Mouse (Mus musculus) thymus, adult 2 months (tissue): Measurements from ENCODE around the gene Zdhhc14. TPM values are rescaled to one million over a fixed set of nuclear protein-coding genes. Genes with fewer than 3 reads are reported as not detected.

Experiments used
- DNase-seq: peaks from one replicate; pipeline ENCODE4 v3.0.0; 2021
- H3K27ac ChIP-seq: fragments of 200-500 bp; 2 replicates; pipeline ENCODE4 v1.5.1; 2012; ENCODE audit warnings: low read length, control low read depth; ENCODE audit not compliant: control insufficient read depth, insufficient read depth
- H3K27me3 ChIP-seq: fragments of 200-500 bp; 2 replicates; pipeline ENCODE4 v1.6.1; 2012; ENCODE audit warnings: mild to moderate bottlenecking, low read length, moderate library complexity, mixed read lengths; ENCODE audit not compliant: control insufficient read depth, insufficient read depth
- H3K36me3 ChIP-seq: fragments of 200-500 bp; 2 replicates; pipeline ENCODE4 v1.6.1; 2012; ENCODE audit warnings: mild to moderate bottlenecking, low read length, moderate library complexity; ENCODE audit not compliant: control insufficient read depth, insufficient read depth
- H3K4me1 ChIP-seq: fragments of 200-500 bp; replicated peaks from 2 replicates; pipeline ENCODE4 v1.6.1; 2012; ENCODE audit warnings: low read length; ENCODE audit not compliant: control insufficient read depth, insufficient read depth
- H3K4me3 ChIP-seq: fragments of 200-500 bp; 2 replicates; pipeline ENCODE4 v1.5.1; 2012; ENCODE audit warnings: mild to moderate bottlenecking, low read length, control low read depth, moderate library complexity; ENCODE audit not compliant: control insufficient read depth, insufficient read depth
- CTCF ChIP-seq: fragments of 200-500 bp; IDR thresholded peaks from 2 replicates; pipeline ENCODE4 v1.5.1; 2012; ENCODE audit warnings: mild to moderate bottlenecking, control low read depth, low read length, moderate library complexity, borderline replicate concordance; ENCODE audit not compliant: control insufficient read depth, poor library complexity, insufficient read depth; ENCODE audit errors: extremely low read depth
- POLR2A ChIP-seq: fragments of 200-500 bp; IDR thresholded peaks from 2 replicates; pipeline ENCODE4 v1.6.1; 2012; ENCODE audit warnings: mild to moderate bottlenecking, low read length, control low read depth, moderate library complexity; ENCODE audit not compliant: control insufficient read depth, poor library complexity, insufficient read depth; ENCODE audit errors: extremely low read depth
- WGBS: fragments of 180-500 bp; shearing (Covaris S2); methylation state at CpG from one replicate; pipeline ENCODE4 v1.1.7; 2018; 5-methylcytosine and 5-hydroxymethylcytosine counted together
- polyA plus RNA-seq: library from polyadenylated mRNA; depleted of rRNA; stranded (reverse); fragments of >200 nt; gene quantifications from 2 replicates; pipeline ENCODE4 v1.2.3, GENCODE M21; 2012

The Zdhhc14 gene
- polyA plus RNA-seq, 1 experiment = 13.3 TPM

GRCm38 (mm10) chr17:5688222-5688621 lies 195.9 kb downstream of the Zdhhc14 start:
- Histone ChIP-seq H3K4me1 (peaks cover 3% of the 10 kb centered on the region; the same call in 1 of the 2 replicates), H3K36me3 (no peaks in the 10 kb centered on the region), H3K4me3 (no peak overlapping the region), H3K27ac (no peak overlapping the region), H3K27me3 (no peaks in the 10 kb centered on the region)
- WGBS = 68% methylated on average over 2 of the region's 2 CpGs
- TF ChIP-seq CTCF (no peak), POLR2A (no peak)
- DNase-seq = no peak

- Histone ChIP-seq H3K27ac (no peak overlapping the region), H3K4me3 (no peak overlapping the region), H3K27me3 (no peaks in the 10 kb centered on the region), H3K4me1 (peaks cover 3% of the 10 kb centered on the region; the same call in 1 of the 2 replicates), H3K36me3 (no peaks in the 10 kb centered on the region)
- DNase-seq = no peak
- no peak for TF ChIP-seq POLR2A
- no peak for TF ChIP-seq CTCF
Observed at GRCm38 (mm10) chr17:5688669-5689068, 196.3 kb downstream of the Zdhhc14 start.

- Histone ChIP-seq H3K27me3 (no peaks in the 10 kb centered on the region), H3K27ac (no peak overlapping the region), H3K36me3 (no peaks in the 10 kb centered on the region), H3K4me1 (peaks cover 3% of the 10 kb centered on the region; the same call in 1 of the 2 replicates), H3K4me3 (no peak overlapping the region)
- TF ChIP-seq POLR2A (no peak), CTCF (no peak)
- DNase-seq = peak; percentile 42
- 89% methylated on average over 8 of the region's 8 CpGs for WGBS
Observed at GRCm38 (mm10) chr17:5690746-5691535, 198.6 kb downstream of the Zdhhc14 start.

- Histone ChIP-seq H3K36me3 (no peaks in the 10 kb centered on the region), H3K4me1 (peaks cover 3% of the 10 kb centered on the region; the same call in 1 of the 2 replicates), H3K4me3 (no peak overlapping the region), H3K27ac (no peak overlapping the region), H3K27me3 (no peaks in the 10 kb centered on the region)
- no peak for TF ChIP-seq POLR2A
- TF ChIP-seq CTCF = no peak
- WGBS = 92% methylated on average over 3 of the region's 3 CpGs
- DNase-seq = no peak
Observed at GRCm38 (mm10) chr17:5692661-5693060, 200.3 kb downstream of the Zdhhc14 start.

GRCm38 (mm10) chr17:5693256-5693655 lies 200.9 kb downstream of the Zdhhc14 start:
- no peaks in the 10 kb centered on the region for H3K36me3 ChIP-seq
- TF ChIP-seq POLR2A (no peak), CTCF (no peak)
- WGBS = 92% methylated on average over 7 of the region's 7 CpGs
- no peak overlapping the region for H3K4me3 ChIP-seq
- H3K4me1 ChIP-seq = no peaks in the 10 kb centered on the region
- H3K27ac ChIP-seq = no peak overlapping the region
- H3K27me3 ChIP-seq = no peaks in the 10 kb centered on the region
- DNase-seq = no peak

- Histone ChIP-seq H3K27me3 (no peaks in the 10 kb centered on the region), H3K4me1 (peaks cover 10% of the 10 kb centered on the region), H3K27ac (no peak overlapping the region), H3K4me3 (no peak overlapping the region), H3K36me3 (no peaks in the 10 kb centered on the region)
- TF ChIP-seq POLR2A (no peak), CTCF (no peak)
- 91% methylated on average over 7 of the region's 7 CpGs for WGBS
- no peak for DNase-seq
Observed at GRCm38 (mm10) chr17:5698447-5699096, 206.2 kb downstream of the Zdhhc14 start.
